Mouse (Mus musculus) cortical plate, adult 2 months (tissue): ENCODE data around the gene Anks3.

Experiments
- CTCF ChIP-seq: fragments of 200-500 bp; IDR thresholded peaks from 2 replicates; pipeline ENCODE4 v1.5.1; 2011; ENCODE audit warnings: mild to moderate bottlenecking, control low read depth, low read length; ENCODE audit not compliant: insufficient read depth; ENCODE audit errors: extremely low read depth
- POLR2A ChIP-seq: fragments of 200-500 bp; IDR thresholded peaks from 2 replicates; pipeline ENCODE4 v1.6.1; 2011; ENCODE audit warnings: mild to moderate bottlenecking, low read length, control low read depth; ENCODE audit not compliant: insufficient read depth; ENCODE audit errors: extremely low read depth

DNA sequence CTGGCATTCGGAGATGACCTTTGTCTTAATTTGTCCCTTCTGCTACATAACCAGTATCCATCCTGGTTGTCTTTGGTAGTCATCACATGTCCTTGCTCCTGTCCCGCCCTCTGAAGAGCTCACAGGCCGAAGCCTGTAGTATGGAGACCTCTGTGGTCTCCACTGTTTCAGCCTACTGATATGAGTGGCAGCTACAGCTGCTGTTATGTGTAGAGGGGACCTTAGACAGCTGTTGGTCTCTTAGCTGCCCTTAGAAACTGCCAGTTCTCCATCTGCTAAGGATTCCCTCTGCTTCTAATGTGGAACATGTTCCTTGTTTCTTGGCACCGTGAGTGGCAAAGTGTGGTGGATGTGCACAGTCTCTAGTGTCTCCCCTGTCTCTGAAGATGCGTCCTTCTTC is 40.0 kb downstream of the Anks3 start:
- TF ChIP-seq POLR2A: no peak
- no peak for TF ChIP-seq CTCF
